Mouse (Mus musculus): ENCODE measurements around the gene Lrrc32.
A peak's percentile ranks its signal among the peaks of the same experiment; 100 is the strongest.

The Lrrc32 gene

DNA sequence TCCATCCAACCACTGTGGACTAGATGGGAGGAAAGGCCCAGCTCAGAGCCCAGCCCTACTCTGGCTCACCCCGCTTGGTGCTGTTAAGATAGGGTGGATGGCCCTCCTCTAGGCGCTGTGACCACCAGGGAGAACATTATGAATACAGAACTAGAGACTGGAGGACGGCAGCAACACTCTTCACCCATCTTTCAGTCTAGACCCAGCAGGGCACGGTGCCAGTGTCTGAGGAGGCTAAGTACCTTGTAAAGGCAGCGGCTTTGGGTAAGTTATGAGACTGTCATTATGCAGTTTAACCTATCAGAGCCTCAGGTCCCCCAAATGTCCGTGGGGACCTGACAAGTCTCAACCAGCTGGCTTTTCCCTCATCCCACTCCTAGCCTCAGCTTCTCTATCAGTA is at the start of gene Lrrc32:
Lrrc32 (plus strand) TSS at position 153 of the 400 bp plus-strand sequence.
- no peak for DNase-seq

DNA sequence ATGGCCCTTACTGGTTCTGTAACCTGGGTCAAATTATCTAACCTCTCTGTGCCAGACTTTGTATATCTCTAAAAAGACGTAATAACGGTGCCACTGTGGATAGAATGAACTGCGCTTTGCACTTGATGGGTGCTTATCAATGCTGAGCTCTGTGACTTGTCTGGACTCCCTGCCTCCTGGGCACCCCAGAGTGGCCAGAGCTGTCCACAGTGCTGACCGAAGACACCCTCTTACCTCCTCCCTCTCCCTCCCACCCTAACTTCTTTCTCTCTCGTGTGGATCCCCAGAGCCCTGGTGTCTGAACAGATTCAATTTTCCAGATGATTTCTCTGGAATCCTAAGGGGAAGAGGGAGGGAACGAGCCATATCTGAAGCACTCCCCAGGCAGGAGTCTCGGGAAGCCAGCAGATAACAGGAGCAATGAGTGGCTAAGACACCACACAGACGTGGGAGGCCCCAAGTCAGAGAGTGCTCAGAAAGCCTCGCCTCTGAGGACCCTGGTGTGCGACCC is 49.1 kb upstream of the Lrrc32 start, which contains the start of gene Gucy2d:
Gucy2d (plus strand) TSS at position 461 of the 511 bp plus-strand sequence.
- no peak for DNase-seq

DNA sequence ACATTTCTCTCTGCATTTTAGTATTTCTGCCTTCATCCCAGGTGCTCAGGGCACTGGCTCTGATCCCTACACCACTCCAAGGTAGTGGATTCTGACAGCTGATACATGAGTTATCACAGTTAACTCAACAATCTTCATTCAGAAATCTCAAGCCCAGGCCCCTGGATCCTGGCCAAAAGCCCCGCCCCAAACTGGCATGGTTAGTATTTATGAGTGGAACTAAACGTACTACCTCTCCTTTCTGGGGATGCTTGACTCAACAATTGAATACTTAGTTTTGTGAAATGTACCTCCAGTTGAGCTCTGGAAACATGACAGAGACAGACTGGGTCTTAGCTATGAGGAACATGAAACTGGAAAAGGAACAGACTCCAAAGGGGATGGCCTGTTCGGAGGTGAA is 42.2 kb upstream of the Lrrc32 start:
- no peak for DNase-seq

DNA sequence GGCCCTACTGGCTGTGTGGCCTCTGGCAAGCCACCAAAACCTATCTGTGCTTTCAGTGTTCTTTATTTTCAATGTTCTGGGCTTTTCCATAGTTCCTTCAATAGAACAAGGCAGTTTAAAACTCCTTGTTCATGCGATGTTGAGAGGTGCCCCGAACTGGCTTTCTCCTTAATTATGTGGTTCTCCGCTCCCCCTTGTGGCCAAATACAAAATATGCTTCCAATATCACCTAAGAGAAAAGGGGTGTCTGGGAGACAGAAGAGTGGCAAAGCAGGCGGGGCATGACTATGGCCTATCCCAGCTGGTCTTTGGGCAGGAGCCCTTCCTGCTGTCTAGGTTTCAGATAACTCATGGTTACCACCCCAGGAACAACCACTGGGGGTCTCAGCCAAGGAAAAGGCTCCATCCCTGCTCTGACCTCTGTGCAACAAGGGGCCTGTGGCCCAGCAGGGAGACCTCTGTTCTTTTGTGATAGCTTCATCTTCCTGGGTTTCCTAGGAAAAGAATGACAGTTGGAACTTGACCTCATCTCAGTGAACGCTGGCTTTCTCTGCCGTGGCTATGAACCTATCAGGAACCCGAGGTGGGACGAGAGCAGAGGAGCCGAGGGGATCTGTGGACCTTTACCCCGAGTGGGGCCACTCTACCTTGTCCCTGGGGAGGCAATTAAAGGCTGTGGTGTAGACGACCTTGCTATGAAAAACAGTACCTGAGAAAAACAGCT is 41.3 kb upstream of the Lrrc32 start:
- DNase-seq, result no peak

DNA sequence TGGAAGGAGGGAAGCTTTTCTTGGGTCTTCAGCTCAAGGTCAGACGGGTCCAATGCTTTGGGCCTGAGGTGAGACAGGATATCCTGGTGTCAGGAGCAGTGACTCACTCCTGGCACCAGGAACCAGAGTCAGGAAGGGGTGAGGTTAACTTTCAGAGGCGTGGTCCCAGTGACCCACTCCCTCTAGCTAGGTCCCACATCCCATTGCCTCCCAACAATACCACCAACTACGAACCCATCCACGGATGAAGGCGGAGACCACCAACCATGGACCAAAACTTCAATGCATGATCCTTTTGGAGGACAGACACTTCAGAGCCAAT is 40.8 kb upstream of the Lrrc32 start:
- no peak for DNase-seq

DNA sequence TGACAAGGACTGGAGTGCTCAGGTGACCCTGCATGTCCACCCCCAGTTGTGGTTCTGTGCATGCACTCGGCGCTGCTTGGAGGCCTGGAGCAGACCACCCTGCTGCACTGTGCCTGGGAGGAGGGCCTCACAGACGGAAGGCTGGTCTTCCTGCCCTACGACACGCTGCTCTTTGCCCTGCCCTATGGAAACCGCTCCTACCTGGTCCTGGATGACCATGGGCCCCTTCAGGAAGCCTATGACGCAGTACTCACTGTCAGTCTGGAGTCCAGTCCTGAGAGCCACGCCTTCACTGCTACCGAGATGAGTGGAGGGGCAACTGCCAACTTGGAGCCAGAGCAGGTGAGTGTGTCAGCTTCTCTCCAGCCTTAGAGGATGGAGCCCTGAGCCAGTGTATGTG is 39.4 kb upstream of the Lrrc32 start:
- no peak for DNase-seq

DNA sequence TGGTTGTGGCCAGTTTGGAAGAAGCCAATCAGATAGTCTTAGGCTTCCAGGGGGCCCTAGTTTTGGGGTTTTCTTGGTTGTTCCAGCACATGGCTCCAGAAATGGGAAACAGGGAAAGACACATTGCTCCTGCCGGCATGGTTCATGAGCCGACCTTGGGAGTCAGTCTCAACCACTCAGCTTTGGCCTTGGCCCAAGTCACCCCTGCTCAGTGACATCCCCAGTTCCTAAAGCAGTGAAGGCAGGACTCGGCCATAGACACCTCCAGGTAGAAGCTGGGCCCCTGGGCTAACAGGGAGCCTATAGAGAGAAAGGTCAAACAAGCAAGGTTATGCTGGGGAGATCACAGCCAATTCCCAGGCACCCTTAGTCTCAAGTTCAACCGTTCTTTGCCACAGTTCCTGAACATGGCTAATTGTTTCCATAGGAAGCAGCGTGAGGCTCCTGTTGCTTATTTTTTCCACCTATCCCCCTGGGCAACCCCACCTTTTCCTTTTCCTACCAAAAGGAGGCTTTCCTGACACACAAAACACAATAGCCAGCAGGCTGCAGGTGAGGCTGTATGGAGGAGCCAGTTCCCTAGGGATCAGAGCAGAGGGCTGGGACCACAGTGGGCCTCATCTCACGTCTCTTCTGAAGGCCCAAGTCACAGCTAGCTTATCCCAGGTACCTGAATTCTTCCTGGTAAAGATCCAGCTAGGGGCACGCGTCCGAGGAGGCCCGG is 34.5 kb upstream of the Lrrc32 start:
- no peak for DNase-seq

DNA sequence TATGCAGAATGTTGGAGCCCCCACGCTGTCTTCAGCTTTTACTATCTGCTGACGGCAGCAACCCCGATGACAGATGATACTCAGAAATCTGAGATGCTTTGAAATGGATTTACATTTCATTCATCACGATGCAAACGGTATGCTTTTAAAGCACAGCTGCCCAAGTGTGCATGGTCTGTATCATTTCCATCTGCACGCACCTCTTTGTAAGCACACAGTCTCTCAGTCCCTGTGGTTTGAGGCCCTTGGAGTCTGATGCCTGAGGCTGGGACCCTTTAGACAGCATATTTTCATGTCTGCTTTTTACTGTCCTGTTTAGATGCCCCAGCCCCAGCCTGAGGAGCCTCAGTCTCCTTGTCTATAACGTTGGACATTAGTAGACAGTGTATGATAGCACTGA is 28.8 kb upstream of the Lrrc32 start:
- no peak for DNase-seq

DNA sequence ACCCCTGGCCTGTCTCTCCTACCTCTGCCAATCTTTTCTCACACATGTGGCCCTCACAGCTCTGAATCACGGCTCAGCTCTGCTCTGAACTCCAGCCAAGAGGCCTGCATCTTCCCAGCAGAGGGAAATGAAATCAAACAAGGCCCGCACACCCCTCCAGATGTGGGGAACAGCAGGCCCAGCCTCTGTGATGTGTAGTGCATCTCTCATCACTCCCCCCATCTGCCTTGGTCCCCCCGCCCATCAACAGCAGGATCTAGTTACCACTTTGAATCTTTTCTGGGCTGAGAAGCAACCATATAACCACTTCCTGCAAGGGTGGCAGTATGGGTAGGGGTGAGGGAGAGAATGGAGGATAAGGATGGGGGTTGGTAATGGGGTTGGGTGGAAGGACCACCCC is 20.0 kb upstream of the Lrrc32 start:
- DNase-seq, result peak; percentile 26 to 48

DNA sequence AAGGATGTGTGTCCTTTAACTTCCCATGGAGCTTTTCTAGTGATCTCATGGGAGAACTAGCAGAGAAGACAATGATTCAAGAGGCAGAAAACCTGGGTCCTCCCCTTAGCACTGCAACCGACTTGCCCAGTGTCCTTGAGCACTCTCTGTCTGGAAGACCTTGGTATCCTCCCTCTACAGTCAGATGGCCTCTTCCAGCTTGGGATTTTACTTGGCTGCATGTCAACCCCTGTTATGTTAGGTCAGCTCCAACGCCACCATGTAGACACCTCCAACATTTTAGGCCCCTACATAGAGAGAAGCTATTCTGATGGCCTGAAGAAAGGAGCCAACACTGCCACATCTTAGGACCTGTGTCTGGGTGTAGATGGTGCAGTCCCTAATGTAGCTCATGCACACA is 16.6 kb upstream of the Lrrc32 start:
- DNase-seq, result no peak

DNA sequence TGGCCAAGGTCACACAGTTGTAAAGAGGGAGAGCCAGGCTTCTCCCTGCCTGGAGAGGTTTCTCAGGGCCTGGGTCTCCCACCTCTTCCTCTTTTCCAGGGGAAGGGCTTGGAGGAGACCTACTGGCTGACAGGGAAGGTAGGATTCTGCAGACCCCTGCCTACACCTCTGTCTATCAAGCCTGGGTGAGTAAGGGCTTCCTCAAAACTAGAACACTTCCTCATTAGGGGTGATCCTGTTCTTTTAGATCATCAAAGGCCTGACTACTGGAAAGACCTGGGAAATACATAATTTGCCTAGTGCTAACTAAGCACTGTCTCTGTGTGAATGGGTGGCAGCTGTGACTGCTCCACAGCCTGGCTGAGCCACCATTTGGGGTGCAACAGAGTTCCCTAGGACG is 14.5 kb upstream of the Lrrc32 start:
- DNase-seq, result no peak

DNA sequence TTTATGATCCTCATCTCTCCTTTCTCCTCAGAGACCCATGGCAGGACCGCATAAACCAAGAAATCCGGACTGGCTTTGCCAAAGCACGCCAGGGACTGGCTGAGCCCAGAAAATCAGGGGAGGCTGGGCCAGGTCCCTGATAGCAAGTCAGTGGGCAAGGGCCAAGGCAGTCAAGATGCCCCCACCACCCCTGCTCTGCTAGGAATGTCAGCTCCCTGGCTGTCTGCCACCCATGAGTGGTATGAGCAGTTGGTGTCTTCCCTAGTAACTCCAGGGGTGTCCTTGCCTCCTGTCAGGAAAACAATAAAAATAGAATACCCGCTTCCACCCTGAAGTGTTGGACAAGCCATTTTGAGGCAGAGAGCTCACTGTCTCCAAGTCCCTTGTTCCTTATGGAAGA is 11.9 kb upstream of the Lrrc32 start:
- no peak for DNase-seq

DNA sequence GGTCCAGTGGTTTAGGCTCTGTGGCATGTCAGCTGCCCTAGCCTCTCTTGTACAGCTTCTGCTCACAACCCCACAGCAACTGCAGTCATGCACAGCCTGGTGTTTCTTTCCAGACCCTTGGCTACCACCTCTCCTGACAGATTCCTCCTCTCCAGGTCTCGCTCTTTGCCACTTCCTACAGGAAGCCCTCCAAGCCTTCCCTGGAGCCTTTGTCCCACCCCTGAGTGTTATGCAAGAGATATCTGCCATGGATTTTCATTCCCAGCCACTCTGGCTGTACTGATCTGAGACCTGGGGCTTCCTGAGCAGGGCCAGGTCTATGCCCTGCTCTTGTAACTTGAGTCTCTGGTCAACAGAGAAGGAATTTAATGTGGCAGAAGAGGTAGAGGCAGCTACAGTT is 8.6 kb upstream of the Lrrc32 start:
- DNase-seq, result no peak

DNA sequence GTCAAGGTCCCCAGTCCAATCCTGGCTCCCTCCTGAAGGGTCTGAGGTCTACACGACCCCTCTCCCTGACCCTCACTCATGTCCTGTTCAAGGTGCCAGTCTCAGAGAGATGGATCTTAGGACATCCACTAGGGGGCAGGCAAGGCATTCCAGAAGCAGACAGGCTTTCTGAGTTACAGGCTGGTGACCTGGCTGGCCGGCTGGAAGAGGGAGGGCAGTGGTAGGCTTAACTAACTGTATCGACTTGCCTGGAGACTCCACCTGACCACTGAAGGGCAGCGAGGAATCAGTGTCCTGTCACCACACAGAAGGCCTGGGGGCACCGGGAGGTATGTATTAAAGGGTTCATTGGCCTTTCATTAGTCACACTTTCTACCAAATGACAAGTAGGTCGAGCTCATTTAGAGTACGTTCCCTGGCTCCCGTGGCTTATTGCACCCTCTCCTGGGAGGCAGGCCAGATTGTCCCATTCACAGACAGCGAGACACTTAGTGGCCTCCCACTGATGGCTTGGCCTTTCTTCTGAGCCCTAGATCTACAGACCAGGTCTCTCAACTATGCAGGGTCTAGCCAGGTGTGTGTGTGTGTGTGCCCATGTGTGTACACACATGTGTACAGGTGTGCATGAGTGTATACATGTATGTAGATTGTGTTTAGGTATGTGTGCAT is 7.9 kb upstream of the Lrrc32 start:
- peak; percentile 40 to 63 for DNase-seq

DNA sequence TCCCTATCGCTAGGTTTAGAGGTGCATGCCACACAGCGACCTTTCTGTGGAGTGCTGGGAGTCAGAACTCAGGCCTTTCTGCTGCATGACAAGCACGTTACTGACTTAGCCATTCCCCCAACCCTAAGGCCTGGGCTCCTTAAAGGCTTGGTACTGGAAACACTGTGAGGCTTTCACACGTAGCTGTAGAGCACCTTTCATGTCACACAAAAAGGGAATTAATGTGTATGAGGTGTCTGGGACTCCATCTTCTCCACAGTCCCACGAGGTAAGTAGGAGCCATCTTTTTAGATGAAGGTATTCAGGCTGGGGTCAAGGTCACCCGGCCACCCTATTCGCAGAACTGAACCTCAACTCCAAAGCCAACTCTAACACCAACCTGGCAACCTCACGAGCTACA is 7.2 kb upstream of the Lrrc32 start:
- DNase-seq, result no peak

DNA sequence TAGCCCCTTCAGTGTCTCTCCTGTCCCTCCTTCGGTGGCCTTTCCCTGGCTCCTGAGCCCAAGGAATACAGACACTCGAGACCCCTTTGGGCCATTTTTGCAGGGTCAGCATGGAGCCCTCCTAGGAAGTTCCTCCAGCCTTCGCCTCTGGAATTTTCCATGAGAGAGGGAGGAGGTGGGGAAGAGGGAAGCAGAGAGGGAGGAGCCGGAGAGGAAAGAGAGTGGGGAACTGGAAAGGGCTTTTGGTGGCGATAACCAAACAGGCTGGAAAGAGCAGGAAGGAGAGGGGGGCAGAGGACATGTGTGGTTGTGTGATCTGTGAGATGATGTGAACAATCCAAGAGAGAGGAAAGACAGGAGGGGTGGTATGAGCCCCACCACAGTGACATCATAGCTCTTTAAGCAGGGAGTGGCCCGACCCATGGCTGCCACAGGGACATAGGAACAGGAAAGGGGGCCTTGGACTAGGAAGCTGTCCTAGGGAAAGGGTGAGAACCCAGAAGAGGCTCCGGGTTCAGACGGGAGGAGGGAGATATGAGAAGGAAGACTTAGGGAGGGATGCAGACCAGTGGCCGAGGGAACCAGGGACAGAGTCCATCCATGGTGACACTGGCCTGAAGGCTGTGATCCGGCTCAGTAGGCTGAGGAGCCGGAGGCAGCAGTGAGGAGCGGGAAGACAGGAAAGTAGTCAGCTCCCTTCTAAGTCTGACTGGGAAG is 6.4 kb upstream of the Lrrc32 start:
- no peak for DNase-seq

DNA sequence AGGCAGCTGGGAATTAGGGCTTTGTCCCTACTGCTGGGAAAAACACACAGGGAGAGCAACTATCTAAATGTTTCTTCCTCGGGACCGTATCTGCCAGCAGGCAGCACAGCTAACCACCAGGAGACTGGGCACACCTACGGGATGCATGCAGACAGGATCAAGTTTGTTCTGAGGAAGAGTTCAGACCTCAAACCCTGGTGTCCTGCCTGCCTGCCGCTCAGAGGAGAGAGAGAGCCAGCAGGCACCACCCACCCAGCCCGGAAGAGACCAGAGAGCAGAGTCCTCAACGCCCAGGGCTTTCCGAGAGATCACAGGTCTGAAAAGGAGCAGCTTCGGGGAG is 5.8 kb upstream of the Lrrc32 start:
- DNase-seq, result no peak

DNA sequence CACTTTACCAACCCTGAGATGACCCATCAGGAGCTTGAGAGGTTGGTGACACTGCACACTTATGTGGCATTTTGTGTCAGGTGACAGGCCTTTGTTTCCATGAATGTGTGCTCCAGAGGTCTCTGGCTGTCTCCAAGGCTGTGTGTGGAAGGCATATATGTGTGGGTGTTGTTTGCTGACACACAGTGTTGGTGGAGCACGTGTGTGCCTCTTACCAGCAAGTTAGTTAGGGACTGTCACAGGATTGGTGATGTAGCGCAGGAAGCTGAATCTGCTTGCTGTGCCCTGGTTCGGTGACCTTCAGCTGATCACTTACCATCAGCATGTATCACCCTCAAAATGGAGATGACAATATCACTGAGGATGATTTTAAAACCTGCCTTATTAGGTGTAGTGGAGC is 4.2 kb upstream of the Lrrc32 start:
- DNase-seq, result no peak

DNA sequence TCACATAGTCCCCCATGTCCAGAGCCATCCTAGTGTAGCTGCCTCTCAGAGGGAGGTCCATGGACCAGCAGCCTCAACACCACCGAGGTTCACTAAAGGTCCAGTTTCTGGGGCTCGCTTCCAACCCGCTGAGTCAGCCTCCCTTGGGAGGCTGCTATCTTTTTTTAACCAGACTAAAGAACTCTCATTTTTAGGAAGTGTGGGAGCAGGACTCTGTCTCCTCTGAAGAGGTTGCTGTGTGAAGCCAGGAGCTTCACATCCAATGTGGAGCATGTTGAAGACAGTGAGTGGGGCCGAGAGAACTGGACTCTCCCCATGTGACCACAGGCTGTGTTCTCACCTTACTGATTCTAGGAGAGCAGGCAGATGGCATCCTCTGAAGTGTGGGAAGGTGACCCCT is 3.6 kb upstream of the Lrrc32 start:
- no peak for DNase-seq

DNA sequence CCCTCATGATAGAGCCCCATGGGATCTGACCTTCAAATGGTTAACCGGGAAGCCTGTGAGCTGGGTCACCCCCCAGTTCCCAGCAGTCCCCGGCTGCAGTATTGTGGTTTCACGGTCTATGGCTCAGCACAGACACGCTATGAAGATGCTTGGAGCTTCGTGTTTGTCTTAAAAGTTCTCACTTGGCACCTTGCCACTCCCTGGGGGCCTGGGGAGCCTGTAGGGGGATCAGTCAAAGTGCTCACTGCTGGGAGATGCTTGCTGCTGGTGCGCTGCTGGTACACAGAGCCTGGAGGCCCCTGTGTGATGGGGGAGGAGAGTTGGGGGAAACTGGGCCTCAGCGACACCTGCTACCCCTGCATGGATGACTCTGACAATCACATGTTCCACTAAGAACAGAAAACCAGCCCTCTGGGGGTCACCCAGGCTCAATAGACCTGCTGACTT is 2.6 kb upstream of the Lrrc32 start:
- peak; percentile 42 to 69 for DNase-seq

DNA sequence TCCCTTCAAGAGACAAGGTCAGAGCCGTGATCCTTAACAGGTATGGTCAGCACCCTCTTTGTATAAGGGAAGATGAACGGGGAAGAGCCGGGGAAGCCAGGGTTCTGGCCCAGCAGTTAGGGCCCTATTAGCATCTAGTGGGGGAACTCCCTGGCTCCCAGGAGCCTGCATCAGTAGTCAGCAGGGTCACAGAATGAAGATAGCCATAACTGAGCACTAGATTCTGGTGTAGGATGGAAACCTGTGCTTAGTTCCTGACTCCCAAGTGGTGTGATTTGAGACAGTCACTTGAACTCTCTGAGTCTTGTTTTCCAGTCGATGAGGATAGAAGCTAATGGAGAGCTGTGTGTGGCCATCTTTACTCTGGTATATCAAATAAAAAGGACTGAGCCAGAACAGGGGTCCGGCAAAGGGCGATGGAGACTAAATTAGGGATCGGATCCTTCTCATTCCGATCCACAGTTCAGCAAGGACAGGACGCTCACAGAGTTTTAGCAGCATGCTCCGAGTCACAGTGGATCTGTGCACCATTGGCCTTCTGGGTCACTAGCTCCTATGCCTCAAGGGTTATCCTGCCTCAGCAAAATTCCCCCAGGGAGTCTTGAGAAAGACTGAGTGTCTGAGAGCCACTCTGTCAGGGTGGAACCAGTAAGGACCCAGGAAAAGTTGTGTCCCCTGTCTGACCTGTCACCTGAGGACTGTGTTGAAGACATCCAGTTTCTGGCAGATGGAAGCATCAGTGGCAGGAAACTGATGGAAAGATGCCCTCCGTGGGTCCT is 1.7 kb upstream of the Lrrc32 start:
- no peak for DNase-seq

DNA sequence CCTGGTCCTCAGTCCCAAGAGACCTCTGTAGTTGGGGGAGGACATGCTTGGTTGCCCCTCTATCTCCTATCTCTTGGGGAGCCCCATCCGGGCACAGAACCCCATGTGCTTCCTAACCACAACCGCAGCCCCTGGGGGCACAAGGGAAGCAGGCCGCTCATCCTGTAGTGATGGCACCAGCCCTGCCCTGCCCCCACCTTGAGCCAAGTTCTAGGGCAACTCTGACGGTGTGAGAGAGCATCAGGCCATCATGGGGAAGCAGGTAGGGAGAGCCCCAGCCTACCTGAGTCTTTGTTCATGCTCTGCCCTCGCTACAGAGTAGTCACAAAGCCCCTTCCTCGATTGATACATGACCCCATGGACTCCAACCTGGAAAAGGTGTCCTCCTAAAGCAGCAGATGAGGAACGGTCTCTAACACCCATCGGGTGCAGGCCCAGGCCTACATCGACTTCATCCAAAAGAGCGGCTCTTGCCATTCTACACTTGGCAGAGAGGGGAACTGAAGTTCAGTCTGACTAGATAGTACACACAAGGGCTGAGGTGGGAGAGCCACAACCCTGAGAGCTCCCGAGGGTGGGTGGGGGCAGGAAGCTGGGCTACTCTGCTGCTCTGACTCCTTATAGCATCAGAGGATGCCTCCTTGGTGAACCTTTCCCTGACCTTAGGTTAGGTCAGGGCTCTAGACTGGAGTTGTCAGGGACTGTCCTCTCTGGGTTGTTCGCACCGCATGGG is 519 bp upstream of the Lrrc32 start:
- peak; percentile 64 to 81 for DNase-seq
